Mouse (Mus musculus): ENCODE measurements around the gene Zfc3h1. TPM values are rescaled to one million over a fixed set of nuclear protein-coding genes. Genes with fewer than 3 reads are reported as not detected.

Gene Zfc3h1
- polyA plus RNA-seq (2017; shearing (Covaris generic)), result 31.7 TPM

DNA sequence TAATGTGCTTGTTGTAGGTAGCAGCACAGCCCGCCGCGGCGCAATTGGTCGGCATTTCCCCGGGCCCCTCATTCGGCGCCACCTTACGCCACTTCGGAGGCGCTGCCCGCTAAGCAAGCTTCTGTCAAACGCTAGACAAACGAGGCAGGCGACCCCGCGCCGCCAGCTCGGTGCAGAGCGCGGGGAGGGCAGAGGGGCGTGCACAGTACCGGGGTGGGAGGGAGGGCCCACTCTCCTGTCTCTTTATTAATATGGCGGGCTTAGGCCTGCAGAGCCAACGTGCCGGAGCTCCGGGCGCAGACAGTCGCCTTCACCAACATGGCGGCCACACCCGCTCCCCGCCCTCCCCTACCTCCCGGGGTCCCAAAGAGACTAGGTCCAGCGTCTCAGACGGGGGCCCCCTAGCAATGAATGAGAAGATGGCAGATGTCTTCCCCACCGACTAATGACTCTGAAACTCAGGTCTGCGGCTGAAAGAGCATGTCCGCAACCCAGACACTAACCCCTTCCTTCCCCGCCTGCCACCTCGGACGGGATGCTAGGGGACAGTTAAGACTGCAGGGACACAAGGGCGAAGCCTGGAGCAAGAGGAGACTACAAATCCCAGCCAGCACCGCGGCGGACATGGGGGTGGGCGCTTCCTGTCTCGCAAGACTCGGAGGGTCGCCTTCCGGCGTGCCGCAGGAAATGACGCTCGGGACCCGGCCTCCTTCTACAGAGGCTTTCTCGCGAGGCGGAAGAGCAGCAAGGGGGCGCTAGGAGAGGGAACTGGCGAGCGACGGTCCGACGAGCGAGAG is at the start of gene Zfc3h1, which contains the start of gene Thap2:
Gene Zfc3h1 (plus strand): TSS at position 739 of the 797 bp plus-strand sequence.
Gene Thap2 (minus strand): TSS at position 223 of the 797 bp plus-strand sequence.

GRCm38 (mm10) chr10:115361840-115362622 is 22.7 kb upstream of the Zfc3h1 start, which contains the start of gene Tmem19:
TSS of gene Tmem19 (minus strand) at chr10:115362501.

Other genes with a start within 250 kb of the Zfc3h1 start
- not detected for gene Tph2, start 199.9 kb upstream of the Zfc3h1 start, polyA plus RNA-seq (2017; shearing (Covaris generic))
- gene Tbc1d15, start 133.5 kb upstream of the Zfc3h1 start, polyA plus RNA-seq (2017; shearing (Covaris generic)), result 129 TPM
- gene Rab21, start 69.4 kb upstream of the Zfc3h1 start, polyA plus RNA-seq (2017; shearing (Covaris generic)), result 3.4 TPM
- gene Tmem19, start 22.5 kb upstream of the Zfc3h1 start, polyA plus RNA-seq (2017; shearing (Covaris generic)), result 56.6 TPM
- 13.7 TPM for gene Thap2, start 516 bp upstream of the Zfc3h1 start, polyA plus RNA-seq (2017; shearing (Covaris generic))
- gene A930009A15Rik, start 185.0 kb downstream of the Zfc3h1 start, polyA plus RNA-seq (2017; shearing (Covaris generic)), result not detected
- gene Lgr5, start 202.8 kb downstream of the Zfc3h1 start, polyA plus RNA-seq (2017; shearing (Covaris generic)), result not detected

Data from inflammation-experienced regulatory T-cells, adult 16 weeks (primary cell).